Mouse (Mus musculus) embryonic facial prominence, embryonic 13.5 days (tissue): Measurements from ENCODE around the gene Pole3. TPM values are rescaled to one million over a fixed set of nuclear protein-coding genes. Genes with fewer than 3 reads are reported as not detected.

Source experiments
- ATAC-seq: fragments of 200-750 bp; cut with Nextera tagmentation; 2 replicates; pipeline ENCODE4 v1.8.0; 2017; ENCODE audit warnings: low read depth; ENCODE audit not compliant: insufficient number of reproducible peaks, insufficient read depth, low FRiP score, low TSS enrichment
- H3K27ac ChIP-seq: fragments of 300-500 bp; sonication (generic); 2 replicates; pipeline ENCODE4 v1.5.1; 2015; ENCODE audit warnings: moderate library complexity, mild to moderate bottlenecking, inconsistent platforms
- H3K27me3 ChIP-seq: fragments of 300-500 bp; sonication (generic); 2 replicates; pipeline ENCODE4 v1.6.1; 2015; ENCODE audit warnings: mild to moderate bottlenecking, inconsistent platforms
- H3K36me3 ChIP-seq: fragments of 300-500 bp; sonication (generic); 2 replicates; pipeline ENCODE4 v1.6.1; 2015; ENCODE audit warnings: mild to moderate bottlenecking, inconsistent platforms
- H3K4me1 ChIP-seq: fragments of 300-500 bp; sonication (generic); 2 replicates; pipeline ENCODE4 v1.6.1; 2015; ENCODE audit warnings: inconsistent platforms
- H3K4me2 ChIP-seq: fragments of 300-500 bp; sonication (generic); 2 replicates; pipeline ENCODE4 v1.6.1; 2015; ENCODE audit warnings: moderate library complexity, mild to moderate bottlenecking, inconsistent platforms
- H3K4me3 ChIP-seq: fragments of 300-500 bp; sonication (generic); 2 replicates; pipeline ENCODE4 v1.5.1; 2015; ENCODE audit warnings: mild to moderate bottlenecking, inconsistent platforms
- H3K9ac ChIP-seq: fragments of 300-500 bp; sonication (generic); 2 replicates; pipeline ENCODE4 v1.6.1; 2015; ENCODE audit warnings: mild to moderate bottlenecking, inconsistent platforms
- H3K9me3 ChIP-seq: fragments of 300-500 bp; sonication (generic); 2 replicates; pipeline ENCODE4 v1.6.1; 2016; ENCODE audit warnings: inconsistent platforms
- WGBS: fragments of 180-500 bp; shearing (Covaris S2); methylation state at CpG from one replicate; pipeline ENCODE4 v1.1.7; 2015; ENCODE audit warnings: mixed read lengths; 5-methylcytosine and 5-hydroxymethylcytosine counted together
- polyA plus RNA-seq: library from polyadenylated mRNA; unstranded; fragments of >200 nt; fragmentation: Nextera tagmentation; extraction: Ambion mirVana; gene quantifications from 2 replicates; pipeline ENCODE4 v1.2.1, GENCODE M21; 2015

The Pole3 gene
- polyA plus RNA-seq, 1 experiment from 2014 or later = 94.5 TPM

GRCm38 (mm10) chr4:62503374-62503970 lies 21.4 kb downstream of the Pole3 start, which contains the start of gene Hdhd3:
Hdhd3 (minus strand) TSS chr4:62503467.
- WGBS = 58% methylated on average over 3 of the region's 3 CpGs
- no peaks in the 10 kb centered on the region for H3K27me3 ChIP-seq
- peak within 1 kb of the TSS; percentile 87 for H3K9ac ChIP-seq
- H3K4me1 ChIP-seq = peaks cover 10% of the 10 kb centered on the region
- no peaks in the 10 kb centered on the region for H3K9me3 ChIP-seq
- peaks cover 27% of the 10 kb centered on the region for H3K36me3 ChIP-seq
- ATAC-seq = no peak
- H3K4me3 ChIP-seq = peak within 1 kb of the TSS; percentile 83
- H3K27ac ChIP-seq = peak within 1 kb of the TSS; percentile 69
- peak within 1 kb of the TSS; percentile 72 for H3K4me2 ChIP-seq

DNA sequence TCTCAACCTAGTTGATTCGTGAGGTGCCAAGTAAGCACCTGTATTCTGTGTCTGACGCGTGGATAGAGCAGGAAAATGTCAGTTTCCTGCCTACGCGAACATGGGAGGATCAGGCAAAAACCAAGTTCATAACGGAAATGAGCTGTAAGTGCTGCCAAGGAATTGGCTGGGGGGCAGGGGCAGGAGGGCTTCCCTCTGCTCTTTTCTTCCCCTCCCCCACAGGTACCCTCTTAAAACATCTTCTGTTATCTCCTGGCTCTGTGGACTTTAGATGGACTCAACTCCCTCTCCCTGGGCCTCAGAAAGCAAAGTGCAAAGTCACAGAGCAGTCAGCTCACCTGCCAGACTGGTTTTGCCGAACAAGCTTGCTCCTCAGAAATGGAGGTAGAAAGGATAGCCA lies 21.9 kb downstream of the Pole3 start:
- Histone ChIP-seq H3K4me2 (0 out of 2 replicates have a peak overlapping the region, but pooled peaks have one; percentile 72), H3K9me3 (no peaks in the 10 kb centered on the region), H3K27me3 (no peaks in the 10 kb centered on the region), H3K4me1 (peaks cover 10% of the 10 kb centered on the region), H3K4me3 (no peak overlapping the region), H3K27ac (no peak overlapping the region), H3K9ac (no peak overlapping the region), H3K36me3 (peaks cover 27% of the 10 kb centered on the region)
- no peak for ATAC-seq
- WGBS = 72% methylated on average over 7 of the region's 7 CpGs

DNA sequence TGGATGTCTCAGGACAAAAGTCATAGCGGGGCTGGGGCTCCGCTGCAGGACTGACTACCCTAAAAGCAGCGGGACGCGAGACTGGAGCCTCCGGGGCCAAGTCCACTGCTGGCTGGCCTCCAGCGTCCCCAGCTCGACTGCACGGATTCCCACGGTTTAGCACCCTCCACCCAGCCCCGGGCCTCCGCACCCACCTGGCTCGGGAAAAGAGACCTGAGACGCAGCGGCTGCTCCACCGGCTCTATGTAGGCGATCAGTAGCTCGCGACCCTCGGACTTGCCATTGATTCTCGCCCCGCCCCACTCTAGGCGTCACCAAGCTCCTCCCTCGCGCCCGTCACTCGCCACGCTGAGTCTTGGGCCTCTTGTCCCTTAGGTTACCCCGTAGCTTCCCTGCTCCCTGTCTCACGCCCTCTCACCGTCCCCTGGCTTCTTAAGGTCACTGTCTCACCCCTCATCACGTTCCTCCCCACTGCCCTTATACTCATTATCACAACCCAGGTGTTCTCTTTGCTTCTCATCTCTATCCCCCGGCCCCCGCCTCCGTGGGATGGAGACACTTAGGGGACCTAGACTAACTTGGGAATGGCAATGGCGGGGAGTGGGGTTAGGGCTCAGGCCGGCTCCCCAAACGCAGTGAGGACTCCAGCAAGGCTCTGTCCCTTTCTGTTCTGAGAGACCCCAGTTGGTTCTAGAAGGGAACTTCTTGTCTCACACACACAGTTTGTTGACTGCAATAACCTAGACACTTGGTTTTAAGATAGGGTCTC lies 22.7 kb downstream of the Pole3 start:
- ATAC-seq = peak; percentile 90
- Histone ChIP-seq H3K36me3 (peaks cover 28% of the 10 kb centered on the region), H3K27ac (peak overlapping the region; percentile 69), H3K9me3 (no peaks in the 10 kb centered on the region), H3K27me3 (no peaks in the 10 kb centered on the region), H3K4me1 (peaks cover 10% of the 10 kb centered on the region), H3K4me3 (peak overlapping the region; percentile 83), H3K9ac (peak overlapping the region; percentile 87), H3K4me2 (peak overlapping the region; percentile 72)
- WGBS = 3% methylated on average over 38 of the region's 38 CpGs

DNA sequence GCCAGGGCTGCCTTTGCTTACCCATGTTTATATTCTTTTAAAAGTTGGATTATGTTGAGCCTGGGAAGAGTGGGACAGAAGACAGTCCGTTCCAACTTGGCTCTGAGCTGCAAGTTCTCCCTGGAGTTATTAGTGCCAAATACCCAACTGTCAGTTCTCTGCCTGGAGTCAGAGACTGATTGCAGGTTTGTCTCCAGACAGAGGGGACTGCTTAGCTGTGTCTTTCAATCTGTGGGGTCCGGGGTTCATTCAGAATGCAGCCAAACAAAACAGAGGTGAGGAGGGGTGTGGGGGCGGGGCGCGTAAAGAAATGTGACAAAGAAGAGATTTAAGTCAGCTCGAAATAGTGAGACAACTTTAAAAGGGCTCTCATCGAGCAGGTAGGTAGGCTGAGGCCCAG lies 23.3 kb downstream of the Pole3 start:
- H3K27me3 ChIP-seq = no peaks in the 10 kb centered on the region
- H3K4me2 ChIP-seq = peak overlapping the region; percentile 72
- H3K36me3 ChIP-seq = peaks cover 32% of the 10 kb centered on the region
- H3K9me3 ChIP-seq = no peaks in the 10 kb centered on the region
- 2% methylated on average over 7 of the region's 7 CpGs for WGBS
- peak overlapping the region; percentile 87 for H3K9ac ChIP-seq
- ATAC-seq = no peak
- peaks cover 10% of the 10 kb centered on the region for H3K4me1 ChIP-seq
- H3K4me3 ChIP-seq = peak overlapping the region; percentile 83
- peak overlapping the region; percentile 69 for H3K27ac ChIP-seq

- peak overlapping the region; percentile 72 for H3K4me2 ChIP-seq
Observed at GRCm38 (mm10) chr4:62500799-62501198, 24.1 kb downstream of the Pole3 start.

DNA sequence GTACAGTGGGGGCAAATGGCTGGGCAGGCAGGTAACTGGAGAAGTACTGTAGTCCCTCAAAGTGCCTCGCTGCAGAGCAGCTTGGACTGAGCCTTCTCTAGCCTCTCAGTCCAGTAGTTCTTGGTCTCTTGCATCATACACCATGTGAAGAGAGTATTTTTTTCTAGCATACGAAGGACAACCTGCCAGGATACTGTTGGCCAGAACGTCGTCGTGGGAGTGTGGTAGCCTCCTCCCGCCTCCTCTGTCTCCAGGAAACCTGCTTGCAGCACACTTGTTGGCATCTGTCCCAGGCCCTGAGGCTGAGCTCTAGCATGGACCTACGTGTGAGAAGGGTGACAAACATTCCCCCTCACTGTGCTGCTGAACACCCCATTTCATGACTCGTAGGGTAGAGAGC lies 28.1 kb downstream of the Pole3 start:
- 80% methylated on average over 8 of the region's 8 CpGs for WGBS
- H3K9ac ChIP-seq = no peak overlapping the region
- no peak overlapping the region for H3K27ac ChIP-seq

More at GRCm38 (mm10) chr4:62500799-62501198, 24.1 kb downstream of the Pole3 start:
- Histone ChIP-seq H3K4me1 (peaks cover 10% of the 10 kb centered on the region), H3K27me3 (no peaks in the 10 kb centered on the region), H3K27ac (no peak overlapping the region), H3K4me3 (peak overlapping the region; percentile 83; the same call in 1 of the 2 replicates), H3K36me3 (peaks cover 36% of the 10 kb centered on the region), H3K9ac (no peak overlapping the region), H3K9me3 (no peaks in the 10 kb centered on the region)
- WGBS = 86% methylated on average over 4 of the region's 4 CpGs
- no peak for ATAC-seq

GRCm38 (mm10) chr4:62495946-62496345 lies 28.9 kb downstream of the Pole3 start:
- no peak for ATAC-seq
- peaks cover 36% of the 10 kb centered on the region for H3K36me3 ChIP-seq
- H3K27me3 ChIP-seq = no peaks in the 10 kb centered on the region
- H3K9ac ChIP-seq = no peak overlapping the region
- peaks cover 2% of the 10 kb centered on the region for H3K4me1 ChIP-seq
- WGBS = 84% methylated on average over 8 of the region's 8 CpGs
- no peak overlapping the region for H3K4me3 ChIP-seq
- no peak overlapping the region for H3K4me2 ChIP-seq
- H3K27ac ChIP-seq = no peak overlapping the region
- H3K9me3 ChIP-seq = no peaks in the 10 kb centered on the region

More for the DNA sequence above, 28.1 kb downstream of the Pole3 start:
- ATAC-seq = no peak
- H3K4me1 ChIP-seq = peaks cover 7% of the 10 kb centered on the region
- H3K4me2 ChIP-seq = no peak overlapping the region
- H3K9me3 ChIP-seq = no peaks in the 10 kb centered on the region
- no peaks in the 10 kb centered on the region for H3K27me3 ChIP-seq
- no peak overlapping the region for H3K4me3 ChIP-seq
- peaks cover 36% of the 10 kb centered on the region for H3K36me3 ChIP-seq

DNA sequence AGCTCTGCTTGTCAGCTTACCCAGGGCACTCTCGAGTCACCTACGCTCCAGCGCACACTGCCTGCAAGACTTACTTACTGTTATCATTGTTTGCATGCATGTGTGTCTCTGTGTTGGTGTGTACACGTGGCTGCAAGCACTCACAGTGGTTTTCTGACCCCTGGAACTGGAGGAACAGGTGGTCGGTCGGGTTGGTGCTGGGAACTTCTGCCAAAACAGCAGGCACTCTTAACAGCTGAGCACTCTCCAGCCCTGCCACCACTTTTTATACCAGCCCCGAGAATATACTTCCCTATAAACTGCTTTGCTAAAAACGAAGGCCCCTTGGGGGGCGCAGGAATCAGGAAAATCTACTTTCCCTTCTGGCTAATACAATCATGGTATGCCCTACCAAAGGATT lies 30.6 kb downstream of the Pole3 start:
- Histone ChIP-seq H3K27ac (no peak overlapping the region), H3K9me3 (no peaks in the 10 kb centered on the region), H3K9ac (no peak overlapping the region), H3K36me3 (peaks cover 30% of the 10 kb centered on the region), H3K4me1 (no peaks in the 10 kb centered on the region), H3K27me3 (no peaks in the 10 kb centered on the region), H3K4me3 (no peak overlapping the region), H3K4me2 (no peak overlapping the region)
- WGBS = 75% methylated on average over 9 of the region's 9 CpGs
- no peak for ATAC-seq

DNA sequence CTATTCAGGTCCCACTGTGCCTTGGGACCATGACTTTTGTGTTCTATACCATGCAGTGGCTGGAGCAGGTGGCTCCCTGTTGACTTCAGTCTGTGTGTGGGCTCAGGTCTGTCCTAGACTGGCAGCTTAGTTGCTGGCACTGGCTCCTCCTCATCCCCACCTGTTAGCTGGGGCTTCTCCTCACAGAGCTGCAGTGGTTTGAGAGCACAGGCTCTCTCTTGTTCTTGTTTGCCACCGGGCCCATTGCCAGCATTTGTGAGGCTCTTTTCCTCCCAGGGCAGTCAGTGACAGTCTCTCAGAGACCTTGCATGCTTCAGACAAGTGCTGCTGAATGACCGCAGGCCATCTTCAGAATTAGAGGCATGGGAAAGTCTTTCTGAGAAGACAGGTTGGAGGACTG lies 32.2 kb downstream of the Pole3 start:
- Histone ChIP-seq H3K36me3 (peaks cover 15% of the 10 kb centered on the region), H3K4me3 (no peak overlapping the region), H3K9me3 (no peaks in the 10 kb centered on the region), H3K9ac (no peak overlapping the region), H3K27me3 (no peaks in the 10 kb centered on the region), H3K27ac (no peak overlapping the region), H3K4me2 (no peak overlapping the region), H3K4me1 (no peaks in the 10 kb centered on the region)
- WGBS = 85% methylated on average over 2 of the region's 2 CpGs
- ATAC-seq = no peak

DNA sequence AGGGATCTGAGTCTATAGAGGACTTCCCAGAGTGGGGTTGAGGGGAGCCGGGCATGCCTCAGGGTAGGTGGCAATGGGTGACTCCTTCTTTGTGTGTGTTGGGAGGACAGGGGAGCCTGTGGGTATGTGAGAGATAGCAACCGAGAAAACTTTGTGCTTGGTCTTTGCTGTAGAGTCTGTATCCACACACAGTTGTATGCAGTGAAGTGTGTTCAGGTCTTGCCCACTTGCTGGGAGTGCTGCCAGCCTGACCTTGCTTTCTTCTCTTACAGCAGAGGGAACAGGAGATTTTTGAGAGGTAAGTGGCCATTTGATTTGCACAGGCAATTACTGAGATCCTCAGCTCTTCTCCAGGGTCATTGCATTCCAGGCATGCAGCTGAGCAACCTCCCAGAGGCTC lies 37.0 kb downstream of the Pole3 start:
- H3K36me3 ChIP-seq = no peaks in the 10 kb centered on the region
- no peak overlapping the region for H3K27ac ChIP-seq
- no peak overlapping the region for H3K4me3 ChIP-seq
- H3K9ac ChIP-seq = no peak overlapping the region
- H3K9me3 ChIP-seq = no peaks in the 10 kb centered on the region
- no peak overlapping the region for H3K4me2 ChIP-seq
- no peak for ATAC-seq
- WGBS = 94% methylated on average over 2 of the region's 2 CpGs
- H3K27me3 ChIP-seq = no peaks in the 10 kb centered on the region
- H3K4me1 ChIP-seq = no peaks in the 10 kb centered on the region

DNA sequence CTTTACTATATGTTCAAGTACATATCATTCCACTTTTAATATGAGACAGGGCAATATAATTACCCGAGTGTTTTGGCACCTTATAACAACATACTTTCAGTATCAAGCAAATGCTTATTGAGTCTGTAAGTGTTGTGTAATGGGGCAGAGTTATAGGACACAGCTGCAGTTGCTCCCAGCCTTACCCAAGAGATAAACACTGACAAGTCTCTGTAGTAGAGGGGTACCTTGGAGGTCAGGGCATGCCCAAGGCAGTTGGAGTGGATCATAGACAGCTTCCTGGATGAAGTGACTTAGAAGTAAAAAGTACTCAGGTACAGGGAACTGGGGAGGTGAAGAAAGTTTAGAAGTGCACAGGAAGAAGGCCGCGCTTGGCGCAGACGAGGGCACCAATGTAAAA lies 37.7 kb downstream of the Pole3 start:
- ATAC-seq = no peak
- 91% methylated on average over 5 of the region's 5 CpGs for WGBS
- H3K9me3 ChIP-seq = no peaks in the 10 kb centered on the region
- no peak overlapping the region for H3K9ac ChIP-seq
- H3K4me2 ChIP-seq = no peak overlapping the region
- H3K4me1 ChIP-seq = no peaks in the 10 kb centered on the region
- H3K4me3 ChIP-seq = no peak overlapping the region
- no peak overlapping the region for H3K27ac ChIP-seq
- H3K27me3 ChIP-seq = no peaks in the 10 kb centered on the region
- H3K36me3 ChIP-seq = no peaks in the 10 kb centered on the region

- Histone ChIP-seq H3K36me3 (no peaks in the 10 kb centered on the region), H3K9ac (no peak overlapping the region)
- 86% methylated on average over 15 of the region's 15 CpGs for whole genome bisulfite sequencing
Observed at GRCm38 (mm10) chr4:62486162-62486696, 38.6 kb downstream of the Pole3 start.

More at GRCm38 (mm10) chr4:62486162-62486696, 38.6 kb downstream of the Pole3 start:
- H3K4me1 ChIP-seq = no peaks in the 10 kb centered on the region
- H3K27me3 ChIP-seq = peaks cover 4% of the 10 kb centered on the region
- H3K9me3 ChIP-seq = no peaks in the 10 kb centered on the region
- H3K27ac ChIP-seq = no peak overlapping the region
- H3K4me3 ChIP-seq = no peak overlapping the region
- no peak for ATAC-seq
- H3K4me2 ChIP-seq = no peak overlapping the region
